Mouse (Mus musculus) ZHBTc4 (cell line): ENCODE measurements at regions not wholly inside any gene's neighbourhood (a gene's known extent, or its start where the extent isn't known, plus 50 kb on each side); places are given as distances from the start of the nearest gene placed in this dataset.
A peak's percentile ranks its signal among the peaks of the same experiment; 100 is the strongest.

ENCODE experiments used
- DNase-seq: peaks from one replicate; pipeline ENCODE4 v3.0.0-alpha.2; 2011; ENCODE audit warnings: low read depth, low spot score

DNA sequence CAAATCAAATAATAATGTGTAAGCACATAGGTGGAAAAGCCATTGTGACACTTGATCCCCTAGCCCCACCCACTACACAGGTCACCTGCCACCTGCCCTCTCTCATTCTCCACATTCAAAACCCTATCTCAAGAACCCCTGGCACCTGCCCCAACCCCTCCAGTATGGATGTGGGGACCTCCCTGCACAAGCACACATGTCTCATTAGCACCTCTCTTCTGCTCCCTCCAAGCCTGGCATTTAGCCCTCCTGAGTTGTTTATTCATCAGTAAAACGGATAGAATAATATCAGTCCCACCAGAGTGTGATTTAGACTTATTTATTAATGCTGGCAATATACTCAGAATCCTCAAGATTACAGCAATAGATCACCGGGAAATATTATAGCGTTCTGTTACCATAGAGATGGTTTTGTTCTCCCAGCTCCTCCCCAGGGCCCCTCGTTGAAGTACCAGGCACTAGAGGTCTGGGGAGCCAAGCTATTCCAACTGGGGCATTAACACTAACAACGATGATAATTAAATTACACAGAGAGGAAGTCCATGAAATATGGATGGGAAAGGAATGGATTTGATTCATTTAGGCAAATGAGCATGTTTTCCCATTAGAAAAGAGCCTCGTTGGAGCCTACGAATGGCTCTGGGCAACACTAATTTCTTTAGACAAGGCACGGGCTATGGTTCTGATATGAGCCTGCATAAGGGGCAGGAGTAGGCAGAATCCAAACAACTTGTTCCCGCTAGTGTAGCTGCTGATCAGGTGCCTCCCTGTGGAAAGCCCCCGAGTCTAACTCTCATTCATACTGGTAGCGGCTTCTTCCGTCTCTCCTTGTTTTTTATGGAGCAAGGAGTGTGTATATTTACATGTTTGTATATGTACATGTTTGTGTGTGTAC lies 148.1 kb upstream of the Hs6st1 start:
- DNase-seq = no peak

DNA sequence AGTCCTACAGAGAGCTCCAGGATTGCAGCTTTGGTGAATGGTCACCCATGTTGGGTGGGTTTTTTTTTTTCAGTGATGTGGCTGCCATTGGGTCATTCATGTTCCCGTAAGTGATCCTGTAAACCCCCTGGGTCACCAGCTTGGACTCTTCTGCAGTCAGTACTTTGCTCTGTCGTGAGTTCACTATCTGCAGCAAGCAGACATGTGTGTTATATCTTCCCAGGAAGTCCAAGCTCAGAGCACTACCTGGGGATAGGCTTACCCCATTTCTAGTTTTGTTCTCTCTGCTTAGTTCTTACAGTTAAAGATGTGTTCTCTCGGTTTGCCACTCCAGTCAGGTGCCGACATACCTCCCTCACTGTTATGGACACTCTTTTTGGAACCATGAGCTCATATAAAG lies 143.4 kb upstream of the Hs6st1 start:
- no peak for DNase-seq

- DNase-seq = no peak
These were observed 142.9 kb upstream of the Hs6st1 start for GRCm38 (mm10) chr1:35925301-35925700.

- DNase-seq = peak; percentile 35
These were observed 141.8 kb upstream of the Hs6st1 start for GRCm38 (mm10) chr1:35926191-35927048.

GRCm38 (mm10) chr1:35927049-35927415 lies 141.2 kb upstream of the Hs6st1 start:
- no peak for DNase-seq

DNA sequence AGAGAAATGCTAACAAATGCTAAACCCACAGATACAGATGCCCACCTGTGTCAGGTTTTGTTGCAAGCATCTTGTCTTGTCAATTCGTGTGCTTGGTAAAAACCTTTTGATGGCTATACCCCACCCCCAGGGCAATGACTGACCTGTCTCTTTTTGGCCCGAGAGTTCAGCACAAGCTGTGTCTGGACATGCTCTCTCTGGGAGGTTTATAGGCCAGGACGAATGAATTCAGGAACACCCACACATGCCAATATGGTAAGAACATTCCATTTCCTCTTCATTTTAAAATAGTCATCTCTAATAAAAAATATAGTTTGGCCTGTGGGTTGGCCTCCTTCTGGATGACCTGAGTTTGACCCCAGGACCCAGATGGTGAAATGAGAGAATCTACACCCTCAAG lies 137.8 kb upstream of the Hs6st1 start:
- no peak for DNase-seq

GRCm38 (mm10) chr1:35931056-35931455 lies 137.1 kb upstream of the Hs6st1 start:
- no peak for DNase-seq

DNA sequence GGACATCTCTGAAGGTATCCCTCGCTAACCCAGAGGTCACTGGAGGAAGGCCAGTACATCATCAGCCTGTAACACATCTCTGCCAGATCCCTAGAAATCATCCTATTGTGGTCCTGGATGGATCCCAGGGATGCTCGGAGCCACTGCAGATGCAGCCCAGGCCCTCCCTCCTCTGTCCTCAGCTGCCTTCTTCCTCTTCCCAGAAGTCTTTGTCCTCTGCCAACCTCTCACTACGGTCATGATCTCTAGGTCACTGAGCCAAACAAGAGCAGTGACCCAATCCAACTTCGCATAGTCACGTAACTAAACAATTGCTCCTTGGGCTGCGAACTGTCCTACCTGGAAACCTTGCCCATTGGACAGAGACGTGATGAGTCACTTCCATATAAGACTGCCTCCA lies 134.7 kb upstream of the Hs6st1 start:
- no peak for DNase-seq

- no peak for DNase-seq
These were observed 133.0 kb upstream of the Hs6st1 start for GRCm38 (mm10) chr1:35935099-35935651.

GRCm38 (mm10) chr1:35936362-35937093 lies 131.7 kb upstream of the Hs6st1 start:
- no peak for DNase-seq

DNA sequence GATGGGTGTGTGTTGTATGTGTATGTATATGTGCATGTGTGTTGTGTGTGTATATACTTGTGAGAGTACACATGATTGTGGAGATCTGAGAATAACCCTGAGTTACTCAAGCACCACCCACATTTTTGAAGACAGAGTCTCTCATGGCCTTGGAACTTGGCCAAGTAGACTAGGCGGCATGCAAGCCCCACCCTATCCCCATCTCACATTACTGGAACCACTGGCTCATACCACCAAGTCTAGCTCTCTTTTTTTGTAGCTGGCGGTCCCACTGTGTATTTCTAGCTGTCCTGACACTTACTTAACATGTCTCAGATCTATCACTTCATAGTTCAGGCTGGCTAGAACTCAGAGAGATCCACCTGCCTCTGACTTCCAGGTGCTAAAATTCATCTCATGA lies 128.0 kb upstream of the Hs6st1 start:
- DNase-seq = peak; percentile 61

GRCm38 (mm10) chr1:35941642-35942077 lies 126.5 kb upstream of the Hs6st1 start:
- peak; percentile 43 for DNase-seq

- no peak for DNase-seq
These were observed 126.0 kb upstream of the Hs6st1 start for GRCm38 (mm10) chr1:35942222-35942621.

DNA sequence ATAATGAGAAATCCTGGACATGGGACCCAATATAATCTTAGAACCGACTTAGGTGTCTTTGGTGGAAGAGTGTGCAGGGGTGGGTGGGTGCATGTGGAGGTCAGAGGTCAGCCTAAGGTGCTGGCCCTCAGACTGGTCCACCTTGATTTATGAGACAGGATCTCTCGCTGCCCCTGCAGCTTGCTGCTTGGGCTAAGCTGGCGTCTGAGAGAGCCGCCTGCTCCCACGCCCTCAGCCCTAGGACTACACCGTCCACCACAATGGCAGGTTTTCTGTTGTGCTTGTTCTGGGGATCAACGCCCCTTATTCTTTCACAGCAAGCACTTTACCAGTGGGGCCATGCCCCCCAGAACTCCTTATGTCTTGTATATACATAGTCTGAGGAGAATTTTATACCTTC lies 124.4 kb upstream of the Hs6st1 start:
- DNase-seq = peak; percentile 41

DNA sequence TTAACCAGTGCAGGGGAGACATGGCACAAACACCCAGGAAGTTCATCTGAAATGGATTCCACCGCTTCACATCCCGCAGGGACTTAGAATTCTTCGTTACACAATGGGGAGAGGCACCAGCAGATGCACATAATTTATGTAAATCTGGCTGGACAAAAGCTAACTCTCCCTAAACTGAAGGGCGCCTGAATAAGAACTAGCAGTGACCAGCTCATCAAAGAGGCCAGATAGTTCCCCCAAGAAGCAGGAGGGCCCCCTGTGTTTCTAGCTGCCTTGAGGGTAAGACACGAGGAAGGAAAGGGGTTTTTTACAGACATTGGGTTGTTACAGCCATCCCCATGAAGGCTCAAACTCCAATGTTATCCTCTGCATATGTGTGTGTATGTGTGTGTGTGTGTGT lies 123.8 kb upstream of the Hs6st1 start:
- peak; percentile 89 for DNase-seq

DNA sequence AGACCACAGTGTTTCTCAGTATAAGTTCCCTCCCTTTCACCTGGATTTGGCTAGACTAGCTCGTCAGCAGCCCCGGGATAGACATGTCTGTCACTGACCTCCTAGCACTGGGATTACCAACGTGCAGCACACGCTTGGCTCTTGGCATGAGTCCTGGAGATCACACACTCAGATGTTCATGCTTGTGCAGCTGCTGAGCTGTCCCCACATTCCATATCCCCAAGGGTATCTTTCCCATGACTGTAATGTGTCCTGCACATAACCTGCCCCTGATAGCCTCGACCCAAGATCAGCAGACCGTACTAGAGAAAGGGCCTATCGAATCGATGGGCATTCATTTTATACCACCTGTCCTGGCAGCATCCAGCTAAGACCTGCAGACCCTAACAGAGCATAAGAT lies 123.4 kb upstream of the Hs6st1 start:
- peak; percentile 32 for DNase-seq

- DNase-seq = peak; percentile 33
These were observed 122.6 kb upstream of the Hs6st1 start for GRCm38 (mm10) chr1:35945596-35945995.

DNA sequence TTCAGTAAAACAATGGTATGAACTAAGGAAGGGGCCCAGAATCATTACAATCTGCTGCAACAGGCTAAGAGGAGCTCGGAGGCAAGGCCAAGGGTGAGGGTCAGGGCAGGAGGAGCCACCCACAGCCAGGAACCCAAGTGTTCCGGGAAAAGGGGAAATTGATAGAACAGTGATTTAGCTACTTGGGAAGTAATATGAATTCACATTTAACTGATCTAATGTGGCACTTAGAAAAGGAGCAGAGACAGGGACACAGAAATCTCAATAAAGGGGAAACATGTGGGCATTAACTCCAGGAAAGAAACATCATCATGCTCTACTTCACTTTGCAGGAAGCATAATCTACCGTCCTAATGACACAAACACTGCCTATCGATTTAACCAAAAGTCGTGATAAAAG lies 120.1 kb upstream of the Hs6st1 start:
- no peak for DNase-seq

DNA sequence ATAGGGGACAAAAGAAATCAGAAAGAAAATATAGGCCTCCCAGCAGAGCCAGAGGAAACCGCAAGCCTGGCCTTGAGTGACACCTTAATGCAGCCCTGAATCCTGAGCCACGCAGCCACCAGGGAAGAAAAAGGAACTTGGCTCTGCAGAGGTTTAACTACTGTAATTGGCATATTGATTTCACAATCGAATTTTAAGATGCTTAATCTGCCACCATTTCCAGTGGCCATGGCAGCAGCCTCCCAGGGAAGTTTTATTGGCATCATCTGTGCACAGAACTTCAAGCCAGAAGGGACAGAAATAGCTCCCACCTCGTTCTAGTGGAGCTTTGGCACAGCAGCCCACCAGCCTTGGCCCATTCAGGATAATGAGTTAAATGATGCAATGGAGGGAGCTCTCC lies 117.1 kb upstream of the Hs6st1 start:
- no peak for DNase-seq

GRCm38 (mm10) chr1:35953721-35954120 lies 114.5 kb upstream of the Hs6st1 start:
- no peak for DNase-seq
